Mouse (Mus musculus) left cerebral cortex, postnatal 36 days (tissue): Measurements from ENCODE around the gene Lrch3. TPM values are rescaled to one million over a fixed set of nuclear protein-coding genes. Genes with fewer than 3 reads are reported as not detected.
A peak's percentile ranks its signal among the peaks of the same experiment; 100 is the strongest.

Source experiments
- DNase-seq, 2 experiments: peaks; one replicate each; pipeline ENCODE4 v3.0.0; 2021 to 2022; ENCODE audit warnings: low spot score in 2 of 2, mixed read lengths in 1 of 2
- intact Hi-C: fragments of 180-260 bp; cut with DNase I; formaldehyde crosslinking; loops from one replicate; pipeline ENCODE4 v1.15.1; 2025
- total RNA-seq, 2 experiments: library from RNA; stranded (reverse); gene quantifications; 2 replicates each; pipeline ENCODE4 v1.2.3; 2021

Lrch3 gene
- total RNA-seq, 2 experiments from 2014 or later = 31.5 to 39.3 TPM

GRCm38 (mm10) chr16:32972535-32972934 is 58.6 kb downstream of the Lrch3 start:
- intact Hi-C loops = no loop called here
- no peak for DNase-seq

- DNase-seq = no peak
- intact Hi-C loops = no loop called here
These were observed 59.1 kb downstream of the Lrch3 start for GRCm38 (mm10) chr16:32973047-32973446.

- no peak for DNase-seq
- intact Hi-C loops = no loop called here
These were observed 66.3 kb downstream of the Lrch3 start for GRCm38 (mm10) chr16:32980227-32980626.

GRCm38 (mm10) chr16:32981405-32981804 is 67.5 kb downstream of the Lrch3 start:
- intact Hi-C loops = no loop called here
- no peak for DNase-seq

GRCm38 (mm10) chr16:32984631-32985030 is 70.7 kb downstream of the Lrch3 start:
- intact Hi-C loops = no loop called here
- no peak for DNase-seq

- DNase-seq = peak; percentile 27 to 28
- intact Hi-C loops = no loop called here
These were observed 78.3 kb downstream of the Lrch3 start for GRCm38 (mm10) chr16:32992158-32992557.

GRCm38 (mm10) chr16:33005216-33005615 is 91.3 kb downstream of the Lrch3 start:
- intact Hi-C loops = loop anchor here (5.0 kb wide), 1 partner anchor 193 kb away; the partner anchor contains the start of gene Smbd1
- no peak for DNase-seq

GRCm38 (mm10) chr16:33006888-33007287 is 93.0 kb downstream of the Lrch3 start:
- intact Hi-C loops = loop anchor here (5.0 kb wide), 1 partner anchor 195 kb away; the partner anchor contains the start of gene Smbd1
- DNase-seq = no peak

GRCm38 (mm10) chr16:33007436-33007835 is 93.5 kb downstream of the Lrch3 start:
- intact Hi-C loops = loop anchor here (5.0 kb wide), 1 partner anchor 195 kb away; the partner anchor contains the start of gene Smbd1
- no peak for DNase-seq

- no peak for DNase-seq
- intact Hi-C loops = no loop called here
These were observed 96.3 kb downstream of the Lrch3 start for GRCm38 (mm10) chr16:33010166-33010565.

- DNase-seq = no peak
- intact Hi-C loops = no loop called here
These were observed 99.9 kb downstream of the Lrch3 start for GRCm38 (mm10) chr16:33013801-33014200.

GRCm38 (mm10) chr16:33014921-33015320 is 101.0 kb downstream of the Lrch3 start:
- intact Hi-C loops = no loop called here
- no peak for DNase-seq

- DNase-seq = no peak
- intact Hi-C loops = no loop called here
These were observed 101.6 kb downstream of the Lrch3 start for GRCm38 (mm10) chr16:33015396-33015907.

- intact Hi-C loops = no loop called here
- DNase-seq = no peak
These were observed 102.1 kb downstream of the Lrch3 start for GRCm38 (mm10) chr16:33015986-33016385.

- intact Hi-C loops = no loop called here
- DNase-seq = no peak
These were observed 103.9 kb downstream of the Lrch3 start for GRCm38 (mm10) chr16:33017677-33018349.

- DNase-seq = no peak
- intact Hi-C loops = no loop called here
These were observed 105.3 kb downstream of the Lrch3 start for GRCm38 (mm10) chr16:33019117-33019770.

GRCm38 (mm10) chr16:33021381-33021780 is 107.5 kb downstream of the Lrch3 start:
- intact Hi-C loops = no loop called here
- DNase-seq = no peak

- intact Hi-C loops = no loop called here
- DNase-seq = peak; percentile 68 to 81
These were observed 109.8 kb downstream of the Lrch3 start for GRCm38 (mm10) chr16:33023750-33024149.

- no peak for DNase-seq
- intact Hi-C loops = no loop called here
These were observed 110.7 kb downstream of the Lrch3 start for GRCm38 (mm10) chr16:33024456-33025104.

GRCm38 (mm10) chr16:33026357-33026756 is 112.5 kb downstream of the Lrch3 start:
- DNase-seq = no peak
- intact Hi-C loops = no loop called here
